Mouse (Mus musculus): ENCODE data around the gene Nfx1. TPM values are rescaled to one million over a fixed set of nuclear protein-coding genes. Genes with fewer than 3 reads are reported as not detected.
"Not testable (repeated sequence)": the region's sequence is repeated elsewhere in the genome, so short reads cannot be mapped to it uniquely, and the experiment has no call there.

The Nfx1 gene
- 6.1 and 11.1 TPM in 2 replicates for polyA plus RNA-seq (2012; rRNA removed)

DNA sequence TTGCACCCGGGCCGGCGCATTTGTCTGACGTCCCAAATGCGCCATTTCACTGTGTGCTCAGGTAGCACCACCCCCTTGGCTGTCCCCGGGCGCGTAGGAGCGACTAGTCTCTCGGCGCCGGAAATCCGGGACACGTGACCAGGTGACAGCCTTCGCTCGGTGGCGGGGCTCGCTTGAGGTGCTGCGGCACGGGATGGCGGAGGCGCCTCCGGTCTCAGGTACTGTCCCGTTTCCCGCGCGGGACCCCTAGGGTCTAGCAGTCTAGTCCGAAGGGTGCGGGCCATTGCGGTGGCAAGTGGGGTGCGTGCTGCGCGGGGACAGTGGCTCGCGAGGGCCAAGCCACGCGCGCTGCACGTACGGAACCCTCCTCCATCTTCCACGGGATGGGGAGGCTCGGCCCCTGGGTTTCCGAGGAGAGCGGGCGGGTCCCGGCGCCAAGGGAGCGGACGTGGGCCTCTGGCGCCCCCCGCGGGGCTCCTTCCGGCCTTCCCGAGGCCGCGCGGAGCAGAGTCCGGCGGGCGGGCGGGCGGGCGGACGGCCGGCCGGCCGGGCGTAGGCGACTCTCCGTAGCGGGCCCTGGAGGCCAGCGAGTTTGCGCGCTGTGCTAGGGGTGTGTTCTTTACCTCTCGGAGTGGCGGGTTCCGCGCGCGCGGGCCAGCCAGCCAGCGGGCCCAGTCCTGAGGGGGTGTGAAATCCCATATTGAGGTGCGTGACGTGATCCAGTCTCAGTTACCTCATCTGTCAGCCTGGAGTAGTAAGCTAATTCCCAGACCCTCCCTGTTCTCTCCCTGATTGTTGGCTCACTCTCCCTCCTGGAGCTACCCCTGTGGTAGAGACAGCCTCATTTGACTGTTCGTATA, at the start of gene Nfx1:
TSS of gene Nfx1 (plus strand) at position 65 of the 860 bp plus-strand sequence.
- Histone ChIP-seq H3K27me3 (ENCODE audit: control insufficient read depth, insufficient read depth, low read length) (no peaks in the 10 kb centered on the region), H3K36me3 (ENCODE audit: control insufficient read depth, insufficient read depth, low read length) (peaks cover 8% of the 10 kb centered on the region; the same call in 1 of the 2 replicates), H3K4me1 (ENCODE audit: control insufficient read depth, insufficient read depth, insufficient read length, low read length) (peaks cover 4% of the 10 kb centered on the region), H3K27ac (ENCODE audit: insufficient read depth, low read depth, low read length) (peak within 1 kb of the TSS; percentile 81), H3K4me3 (ENCODE audit: low read depth, low read length) (peak within 1 kb of the TSS; percentile 73)
- TF ChIP-seq POLR2A (IDR thresholded peaks at IDR 0.05; ENCODE audit: low read depth, low read length): peak; percentile 71
- TF ChIP-seq CTCF (IDR thresholded peaks at IDR 0.05; ENCODE audit: extremely low read depth, insufficient read length, insufficient replicate concordance, low read depth, low read length): no peak
- WGBS: under 1% methylated on average over 85 of the region's 85 CpGs

DNA sequence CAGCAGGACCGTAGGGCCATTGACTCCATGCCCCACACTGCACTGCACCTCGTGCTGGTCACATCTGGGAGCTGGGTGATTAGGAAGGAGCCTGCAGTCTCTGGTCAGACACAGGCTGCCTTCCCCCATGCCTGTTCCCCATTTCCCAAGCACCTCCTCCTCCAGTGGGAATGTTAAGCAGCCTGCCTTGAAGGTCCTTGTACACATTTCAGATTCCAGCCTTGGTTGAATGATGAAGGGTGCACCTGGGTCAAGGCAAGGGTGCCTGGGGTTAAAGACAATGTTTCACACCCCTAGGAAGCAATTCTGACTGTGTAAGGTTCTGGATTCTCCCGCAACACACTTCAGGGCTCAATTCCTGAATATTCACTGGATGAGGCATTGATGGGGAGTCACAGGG, 49.4 kb upstream of the Nfx1 start:
- TF ChIP-seq CTCF (IDR thresholded peaks at IDR 0.05; ENCODE audit: extremely low read depth, insufficient read length, insufficient replicate concordance, low read depth, low read length): no peak
- TF ChIP-seq POLR2A (IDR thresholded peaks at IDR 0.05; ENCODE audit: low read depth, low read length): no peak
- Histone ChIP-seq H3K36me3 (ENCODE audit: control insufficient read depth, insufficient read depth, low read length) (no peaks in the 10 kb centered on the region), H3K4me1 (ENCODE audit: control insufficient read depth, insufficient read depth, insufficient read length, low read length) (peaks cover 11% of the 10 kb centered on the region), H3K4me3 (ENCODE audit: low read depth, low read length) (no peak overlapping the region), H3K27me3 (ENCODE audit: control insufficient read depth, insufficient read depth, low read length) (no peaks in the 10 kb centered on the region), H3K27ac (ENCODE audit: insufficient read depth, low read depth, low read length) (no peak overlapping the region)
- WGBS: 82% methylated on average over 3 of the region's 3 CpGs

DNA sequence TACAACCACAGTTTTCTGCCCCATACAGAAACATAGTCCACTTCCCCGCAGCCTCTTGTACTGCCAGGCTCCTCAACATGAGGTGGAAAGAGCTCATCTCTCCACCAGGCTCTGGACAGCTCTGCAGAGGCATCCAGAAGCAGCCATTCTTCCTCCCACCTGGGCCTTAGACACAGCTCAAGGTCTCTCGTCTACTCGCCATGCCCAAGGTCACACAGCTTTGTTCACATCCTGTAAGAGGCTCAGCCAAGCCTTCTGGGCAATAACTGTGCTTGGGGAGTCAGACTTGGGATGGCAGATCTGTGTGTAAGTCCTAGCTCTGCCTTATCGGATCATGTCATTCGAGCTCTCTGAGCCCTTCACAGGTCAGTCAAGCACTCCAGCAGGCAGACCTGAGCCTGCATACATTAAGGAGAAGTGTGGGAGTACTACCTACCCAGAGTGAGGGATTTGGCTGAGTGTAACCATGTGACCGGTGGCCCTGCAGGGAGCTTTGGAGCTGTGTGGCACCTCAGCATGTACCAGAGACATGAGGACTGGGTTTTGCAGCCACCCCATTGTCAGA, 47.5 kb upstream of the Nfx1 start:
- peaks cover 7% of the 10 kb centered on the region for H3K4me1 ChIP-seq (ENCODE audit: control insufficient read depth, insufficient read depth, insufficient read length, low read length)
- WGBS: 85% methylated on average over 6 of the region's 6 CpGs
- H3K4me3 ChIP-seq (ENCODE audit: low read depth, low read length): no peak overlapping the region
- no peak for TF ChIP-seq POLR2A (IDR thresholded peaks at IDR 0.05; ENCODE audit: low read depth, low read length)
- no peak for TF ChIP-seq CTCF (IDR thresholded peaks at IDR 0.05; ENCODE audit: extremely low read depth, insufficient read length, insufficient replicate concordance, low read depth, low read length)
- no peak overlapping the region for H3K27ac ChIP-seq (ENCODE audit: insufficient read depth, low read depth, low read length)
- no peaks in the 10 kb centered on the region for H3K27me3 ChIP-seq (ENCODE audit: control insufficient read depth, insufficient read depth, low read length)
- no peaks in the 10 kb centered on the region for H3K36me3 ChIP-seq (ENCODE audit: control insufficient read depth, insufficient read depth, low read length)

DNA sequence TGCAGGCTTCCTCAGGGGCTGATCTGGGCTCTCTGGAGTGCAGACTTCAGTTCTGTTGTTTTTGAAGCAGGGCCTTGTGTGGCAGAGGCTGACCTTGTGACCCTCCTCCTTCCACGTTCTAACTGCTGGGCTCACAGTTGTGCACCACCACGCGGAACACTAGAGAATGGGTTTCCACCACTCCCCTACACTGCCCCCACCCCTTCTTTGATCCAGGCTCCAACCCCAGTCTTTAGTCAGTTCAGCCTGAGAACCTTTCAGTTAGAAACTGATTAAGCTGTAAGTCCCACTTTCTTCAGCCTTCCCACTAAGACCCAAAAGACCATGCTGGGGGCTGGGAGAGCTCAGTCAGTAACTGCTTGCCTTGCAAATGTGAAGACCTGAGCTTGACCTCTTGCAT, 45.1 kb upstream of the Nfx1 start:
- Histone ChIP-seq H3K4me1 (ENCODE audit: control insufficient read depth, insufficient read depth, insufficient read length, low read length) (no peaks in the 10 kb centered on the region), H3K36me3 (ENCODE audit: control insufficient read depth, insufficient read depth, low read length) (no peaks in the 10 kb centered on the region), H3K27ac (ENCODE audit: insufficient read depth, low read depth, low read length) (no peak overlapping the region), H3K4me3 (ENCODE audit: low read depth, low read length) (no peak overlapping the region), H3K27me3 (ENCODE audit: control insufficient read depth, insufficient read depth, low read length) (no peaks in the 10 kb centered on the region)
- WGBS: 81% methylated on average over 3 of the region's 3 CpGs
- TF ChIP-seq POLR2A (IDR thresholded peaks at IDR 0.05; ENCODE audit: low read depth, low read length): no peak
- no peak for TF ChIP-seq CTCF (IDR thresholded peaks at IDR 0.05; ENCODE audit: extremely low read depth, insufficient read length, insufficient replicate concordance, low read depth, low read length)

DNA sequence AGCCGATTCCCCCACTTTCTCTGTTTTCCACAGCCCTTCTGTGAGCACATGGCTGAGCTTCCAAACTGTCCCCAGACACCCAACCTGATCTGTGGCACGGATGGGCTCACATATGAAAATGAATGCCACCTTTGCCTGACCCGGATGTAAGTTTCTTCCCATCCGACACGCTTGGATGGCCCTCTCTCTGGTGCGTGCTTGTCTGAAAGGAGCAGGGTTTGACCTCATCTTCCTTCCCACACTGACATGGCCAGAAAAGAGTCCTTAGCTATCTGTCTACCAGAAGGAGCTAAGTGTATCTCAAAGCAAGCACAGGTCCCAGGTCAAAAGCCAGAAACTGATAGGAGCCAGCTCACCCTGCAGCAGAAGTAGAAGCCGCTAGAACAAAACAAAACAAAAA, 41.7 kb upstream of the Nfx1 start:
- H3K4me1 ChIP-seq (ENCODE audit: control insufficient read depth, insufficient read depth, insufficient read length, low read length): peaks cover under 1% of the 10 kb centered on the region; the same call in 1 of the 2 replicates
- 84% methylated on average over 7 of the region's 7 CpGs for WGBS
- H3K27ac ChIP-seq (ENCODE audit: insufficient read depth, low read depth, low read length): no peak overlapping the region
- no peaks in the 10 kb centered on the region for H3K27me3 ChIP-seq (ENCODE audit: control insufficient read depth, insufficient read depth, low read length)
- TF ChIP-seq CTCF (IDR thresholded peaks at IDR 0.05; ENCODE audit: extremely low read depth, insufficient read length, insufficient replicate concordance, low read depth, low read length) (no peak), POLR2A (IDR thresholded peaks at IDR 0.05; ENCODE audit: low read depth, low read length) (no peak)
- no peak overlapping the region for H3K4me3 ChIP-seq (ENCODE audit: low read depth, low read length)
- peaks cover 10% of the 10 kb centered on the region; the same call in 1 of the 2 replicates for H3K36me3 ChIP-seq (ENCODE audit: control insufficient read depth, insufficient read depth, low read length)

DNA sequence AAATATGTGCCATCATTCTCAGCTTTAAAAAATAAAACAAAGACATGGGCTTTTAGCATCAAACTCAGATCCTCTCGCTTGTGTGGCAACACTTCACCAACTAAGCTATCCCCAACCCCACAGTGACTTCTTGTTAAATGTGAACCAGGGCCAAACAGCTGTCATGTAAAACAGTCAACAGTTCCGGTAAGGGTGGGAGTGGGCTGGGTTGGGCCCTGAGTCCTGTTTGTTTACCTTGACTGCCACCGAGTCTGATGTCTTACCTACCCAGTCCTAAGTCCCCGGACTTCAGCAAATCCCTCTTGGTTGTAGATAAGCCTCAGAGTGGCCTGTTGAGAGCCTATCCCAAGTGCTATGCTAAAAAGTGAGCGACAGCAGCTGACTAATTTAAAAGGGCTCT, 37.0 kb upstream of the Nfx1 start:
- 64% methylated on average over 5 of the region's 5 CpGs for WGBS
- Histone ChIP-seq H3K27ac (ENCODE audit: insufficient read depth, low read depth, low read length) (no peak overlapping the region), H3K27me3 (ENCODE audit: control insufficient read depth, insufficient read depth, low read length) (no peaks in the 10 kb centered on the region), H3K4me1 (ENCODE audit: control insufficient read depth, insufficient read depth, insufficient read length, low read length) (peaks cover 5% of the 10 kb centered on the region; the same call in 1 of the 2 replicates), H3K36me3 (ENCODE audit: control insufficient read depth, insufficient read depth, low read length) (peaks cover 37% of the 10 kb centered on the region), H3K4me3 (ENCODE audit: low read depth, low read length) (no peak overlapping the region)
- TF ChIP-seq CTCF (IDR thresholded peaks at IDR 0.05; ENCODE audit: extremely low read depth, insufficient read length, insufficient replicate concordance, low read depth, low read length) (no peak), POLR2A (IDR thresholded peaks at IDR 0.05; ENCODE audit: low read depth, low read length) (no peak)

DNA sequence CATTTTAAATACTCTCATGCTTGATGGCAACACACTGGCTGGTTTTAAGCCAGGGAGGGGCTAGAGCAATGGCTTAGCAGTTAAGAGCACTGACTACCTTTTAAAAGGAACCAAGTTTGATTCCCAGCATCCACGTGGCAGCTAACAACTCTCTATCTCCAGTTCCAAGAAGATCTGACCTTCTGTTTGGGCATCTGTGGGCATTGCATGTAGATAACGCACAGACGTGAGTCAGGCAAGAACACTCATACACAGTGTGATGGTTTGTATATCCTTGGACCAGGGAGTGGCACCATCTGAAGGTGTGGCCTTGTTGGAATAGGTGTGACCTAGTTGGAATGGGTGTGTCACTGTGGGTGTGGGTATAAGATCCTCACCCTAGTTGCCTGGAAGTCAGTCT, 36.3 kb upstream of the Nfx1 start:
- WGBS: 50% methylated on average over 3 of the region's 3 CpGs
- H3K4me3 ChIP-seq (ENCODE audit: low read depth, low read length): not testable (repeated sequence)

More for the DNA sequence above, 36.3 kb upstream of the Nfx1 start:
- H3K4me1 ChIP-seq (ENCODE audit: control insufficient read depth, insufficient read depth, insufficient read length, low read length); H3K27ac ChIP-seq (ENCODE audit: insufficient read depth, low read depth, low read length); H3K27me3 ChIP-seq (ENCODE audit: control insufficient read depth, insufficient read depth, low read length): not testable (repeated sequence)
- H3K36me3 ChIP-seq (ENCODE audit: control insufficient read depth, insufficient read depth, low read length): peaks cover 41% of the 10 kb centered on the region

Data from small intestine, adult 2 months (tissue).